Mouse (Mus musculus) ZHBTc4 (cell line): ENCODE data around the gene 2410002F23Rik.

Source experiments
- DNase-seq: peaks from one replicate; pipeline ENCODE4 v3.0.0-alpha.2; 2011; ENCODE audit warnings: low read depth, low spot score

Gene 2410002F23Rik

DNA sequence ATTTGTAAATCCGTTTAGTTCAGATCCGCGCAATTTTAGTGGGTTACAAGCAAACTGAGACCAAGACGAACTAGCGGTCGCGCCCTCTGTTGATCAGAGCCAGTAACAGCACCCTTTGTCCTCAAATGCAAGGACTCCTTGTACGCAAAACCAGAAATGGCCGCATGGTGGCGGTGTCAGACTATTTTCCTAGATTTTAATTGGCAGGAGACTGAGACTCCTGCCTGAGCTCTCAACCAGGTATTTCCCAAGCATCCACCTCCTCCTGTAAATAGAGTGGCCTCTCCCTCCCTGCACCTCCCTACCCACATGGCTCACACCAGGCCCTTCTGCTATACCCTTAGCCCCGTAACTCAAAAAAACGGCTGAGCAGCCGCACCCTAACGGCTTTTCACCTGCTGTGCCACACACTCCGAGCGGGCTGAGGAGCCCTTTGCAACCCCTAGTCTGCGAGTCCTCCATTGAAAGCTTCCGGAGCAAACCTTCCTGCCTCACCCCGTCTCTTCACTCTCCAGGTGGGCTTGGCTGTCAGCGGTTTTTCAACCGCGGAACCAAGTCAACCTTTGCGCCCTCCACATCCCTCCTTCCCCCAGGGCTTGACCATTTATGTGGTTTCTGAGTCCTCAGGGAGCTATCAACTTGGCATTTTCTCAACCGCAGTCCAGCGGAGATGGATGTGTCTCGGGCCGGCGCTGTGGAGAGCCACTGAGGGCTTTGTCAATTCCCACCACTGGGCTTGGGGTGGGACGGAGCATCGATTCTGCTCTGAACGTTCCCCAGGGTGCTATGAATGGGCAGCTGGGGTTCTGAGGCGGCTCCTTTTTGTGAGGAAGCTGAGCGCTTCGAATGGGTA is 16.5 kb downstream of the 2410002F23Rik start:
- peak; percentile 96 for DNase-seq

DNA sequence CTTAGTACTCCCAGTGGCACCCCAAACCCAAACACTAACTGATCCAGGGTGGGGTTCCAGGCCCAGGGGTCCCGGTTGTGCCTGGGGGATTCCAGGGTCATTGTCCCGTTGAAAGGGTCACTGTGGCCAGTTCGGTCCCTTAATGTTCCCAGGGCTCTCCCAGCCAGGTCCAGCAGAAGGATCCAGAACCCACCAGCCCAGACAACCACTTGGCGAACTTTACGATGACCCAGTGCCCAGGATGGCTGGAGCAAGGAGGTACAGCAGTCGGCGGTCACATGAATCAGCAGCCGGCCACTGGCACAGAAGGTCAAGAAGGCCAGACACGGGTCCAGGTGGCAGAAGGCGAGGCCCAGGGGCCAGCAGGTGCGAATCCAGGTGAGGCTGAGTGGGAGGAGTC is 21.6 kb downstream of the 2410002F23Rik start:
- DNase-seq, result no peak

DNA sequence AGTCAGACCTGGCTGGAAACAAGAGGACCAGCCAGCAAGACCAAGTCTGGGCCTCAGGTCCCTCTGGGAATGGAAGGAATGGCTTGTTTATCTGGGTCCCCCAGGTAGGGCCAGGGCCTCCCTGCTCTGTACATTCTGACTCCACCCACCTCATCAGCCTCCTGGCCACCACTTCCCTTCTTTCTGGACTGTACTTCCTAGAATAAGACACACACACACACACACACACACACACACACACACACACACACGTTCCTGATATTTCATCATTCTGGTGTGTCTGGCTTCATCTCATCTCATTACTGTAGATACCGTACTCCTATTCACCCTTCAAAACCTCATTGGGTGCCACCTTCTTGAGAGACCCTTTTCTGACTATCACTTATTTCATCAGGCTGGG is 22.9 kb downstream of the 2410002F23Rik start:
- DNase-seq, result no peak

DNA sequence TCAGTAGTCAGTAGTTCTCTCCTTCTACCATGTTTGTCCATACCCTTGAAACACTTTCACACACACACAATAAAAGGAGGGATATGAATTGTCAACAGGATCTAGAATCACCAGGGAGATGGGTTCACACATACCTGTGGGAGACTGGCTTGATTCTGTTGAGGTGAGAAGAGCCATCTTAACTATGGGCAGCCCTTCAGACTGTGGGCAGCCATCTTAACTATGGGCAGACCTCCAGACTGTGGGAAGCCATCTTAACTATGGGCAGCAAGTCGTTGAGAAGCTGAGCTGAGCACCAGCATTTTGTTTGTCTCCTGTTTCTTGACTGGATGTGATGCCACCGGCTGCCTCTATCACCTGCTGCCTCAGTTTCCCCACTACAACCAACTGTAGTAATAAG is 24.8 kb downstream of the 2410002F23Rik start:
- peak; percentile 78 for DNase-seq

DNA sequence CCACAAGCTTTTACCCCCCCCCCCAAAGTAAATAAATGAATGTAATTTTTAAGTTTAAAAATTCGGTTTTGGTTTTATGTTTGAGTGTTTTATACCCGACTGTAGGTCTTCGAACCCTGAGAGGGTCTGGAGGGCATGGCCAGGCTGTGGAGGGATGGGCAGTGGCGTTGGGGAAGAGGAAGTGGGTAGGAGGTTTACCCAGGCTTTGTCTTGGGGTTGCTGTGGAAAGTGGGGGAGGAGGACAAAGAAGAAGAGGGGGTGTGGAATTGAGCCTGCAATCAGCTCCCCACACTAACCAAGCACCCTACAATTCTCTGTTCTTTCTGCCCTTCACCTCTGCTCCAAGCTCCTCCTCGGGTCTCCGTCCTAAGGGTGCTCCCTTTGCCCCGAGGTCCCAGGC is 26.0 kb downstream of the 2410002F23Rik start:
- DNase-seq, result no peak

DNA sequence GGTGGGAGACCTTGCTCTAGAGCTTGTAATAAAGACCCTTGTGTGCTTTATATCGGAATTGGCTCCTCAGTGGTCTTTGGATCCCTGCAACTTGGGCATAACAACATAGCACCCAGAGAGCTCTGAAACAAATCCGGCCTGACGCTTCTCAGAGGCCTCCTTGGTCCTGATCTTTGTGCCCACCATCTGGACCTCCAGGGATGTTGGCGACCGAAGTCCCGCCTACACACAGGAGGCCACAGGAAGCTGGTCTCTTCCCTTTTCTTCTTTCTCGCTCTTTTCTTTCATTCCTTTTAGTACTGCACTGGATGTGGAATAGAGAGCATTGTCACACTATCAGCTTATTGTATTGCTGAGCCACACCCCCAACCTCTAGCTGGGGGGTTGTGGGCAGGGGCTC is 26.9 kb downstream of the 2410002F23Rik start:
- DNase-seq, result no peak

DNA sequence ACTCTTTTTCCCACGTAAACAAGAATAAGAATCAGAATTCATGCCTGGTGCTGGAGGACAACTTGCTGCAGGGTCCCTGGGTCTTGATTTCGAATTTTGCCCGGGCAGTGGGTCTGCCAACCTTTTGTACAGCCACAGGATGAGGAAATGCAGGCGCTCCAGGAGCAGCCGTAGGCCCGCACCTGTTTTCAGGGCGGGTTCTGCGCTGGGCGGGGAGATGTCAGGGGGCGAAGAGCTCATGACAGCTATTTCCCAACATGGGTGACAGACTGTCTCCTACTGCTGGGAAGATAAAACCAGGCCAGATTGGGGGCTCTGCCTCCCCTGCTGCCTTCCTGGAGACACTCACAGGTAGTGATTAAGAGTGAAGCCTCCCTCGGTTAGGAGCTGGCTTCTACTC is 27.6 kb downstream of the 2410002F23Rik start:
- DNase-seq, result peak; percentile 52

DNA sequence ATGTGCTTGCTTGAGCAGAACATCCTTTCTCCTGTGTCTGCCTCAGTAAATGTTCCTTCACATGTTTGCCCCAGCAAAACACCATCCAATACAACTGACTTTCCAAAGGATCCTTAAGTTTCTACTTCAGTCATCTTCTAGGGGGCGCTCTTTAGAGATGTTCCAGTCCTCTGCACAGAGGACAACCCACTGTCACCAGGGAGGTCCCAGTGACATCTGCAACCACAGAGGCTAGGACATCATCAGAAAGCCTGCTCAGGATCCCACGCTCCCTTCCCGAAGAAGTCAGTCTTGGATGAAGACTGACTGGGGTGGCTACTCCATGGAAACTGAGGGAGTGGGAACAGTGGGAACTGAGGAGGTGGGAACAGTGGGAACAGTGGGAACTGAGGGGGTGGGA is 29.0 kb downstream of the 2410002F23Rik start:
- peak; percentile 71 for DNase-seq

DNA sequence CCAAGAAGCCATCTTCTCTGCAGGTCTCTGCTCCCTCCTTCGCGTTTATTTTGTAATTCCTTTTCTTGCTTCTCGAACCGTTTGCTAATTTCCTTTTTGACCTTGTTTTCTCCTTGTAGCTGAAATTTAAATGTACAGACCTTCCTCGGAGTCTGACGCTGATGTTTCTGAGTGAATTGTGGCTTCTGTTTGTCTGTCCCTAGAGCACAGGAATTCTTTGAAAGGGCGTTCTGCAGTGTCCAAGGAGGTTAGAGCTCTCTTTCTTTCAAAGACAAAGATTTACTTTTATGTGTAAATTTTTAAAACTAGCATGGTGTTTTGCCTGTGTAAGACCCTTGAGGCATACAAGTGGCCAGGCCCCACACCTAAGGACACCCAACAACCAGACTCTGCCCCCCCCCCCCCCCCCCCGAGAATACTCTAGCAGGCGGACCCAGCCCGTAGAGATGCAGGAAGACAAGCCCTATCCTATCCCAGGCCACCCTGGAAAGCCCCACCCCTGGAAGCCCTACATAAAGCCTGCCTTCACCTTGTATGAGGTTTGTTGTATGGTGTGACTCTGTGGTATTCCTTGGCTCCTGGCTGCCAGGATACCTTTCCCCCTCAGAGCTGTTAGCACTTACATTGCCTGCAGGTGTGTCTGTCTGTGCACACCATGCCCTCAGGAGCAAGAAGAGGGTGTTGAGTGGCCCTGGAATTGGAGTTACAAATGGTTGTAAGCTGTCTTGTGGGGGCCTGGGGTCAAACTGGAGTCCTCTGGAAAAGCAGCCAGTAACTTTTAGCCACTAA is 30.1 kb downstream of the 2410002F23Rik start:
- DNase-seq, result peak; percentile 95

DNA sequence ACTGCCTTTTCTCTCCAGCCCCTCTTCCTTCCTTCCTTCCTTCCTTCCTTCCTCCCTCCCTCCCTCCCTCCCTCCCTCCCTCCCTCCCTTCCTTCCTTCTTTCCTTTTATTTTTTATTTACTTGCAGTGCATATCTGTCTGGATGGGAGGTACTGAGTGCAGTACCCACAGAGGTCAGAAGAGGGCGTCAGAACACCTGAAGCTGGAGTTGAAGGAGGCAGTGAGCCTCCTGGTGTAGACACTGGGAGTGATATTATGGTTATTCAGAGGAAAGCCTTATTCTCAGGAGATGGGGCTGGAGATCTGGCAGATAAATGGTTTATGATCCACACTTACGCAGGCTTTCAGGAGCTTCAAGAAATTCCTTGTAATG is 30.7 kb downstream of the 2410002F23Rik start:
- DNase-seq, result peak; percentile 88

DNA sequence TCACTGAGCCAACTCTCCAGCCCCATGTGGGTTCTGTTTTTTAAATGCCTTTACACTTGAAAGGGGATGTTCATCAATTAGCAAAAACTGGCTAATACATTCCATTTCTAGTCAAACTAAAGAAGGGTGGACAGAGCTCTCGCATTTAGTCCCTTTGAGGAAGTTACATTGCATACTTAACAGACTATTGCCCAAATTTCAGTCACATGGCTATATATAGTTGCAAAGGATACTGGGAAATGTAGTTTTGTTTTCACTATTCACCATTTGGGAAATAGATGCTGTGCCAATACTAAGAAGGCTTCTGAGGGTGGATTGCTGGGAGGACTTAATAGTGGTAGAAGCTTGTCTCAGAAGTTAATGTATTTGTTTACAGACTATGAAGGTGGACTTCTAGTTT is 34.4 kb downstream of the 2410002F23Rik start:
- DNase-seq, result no peak

DNA sequence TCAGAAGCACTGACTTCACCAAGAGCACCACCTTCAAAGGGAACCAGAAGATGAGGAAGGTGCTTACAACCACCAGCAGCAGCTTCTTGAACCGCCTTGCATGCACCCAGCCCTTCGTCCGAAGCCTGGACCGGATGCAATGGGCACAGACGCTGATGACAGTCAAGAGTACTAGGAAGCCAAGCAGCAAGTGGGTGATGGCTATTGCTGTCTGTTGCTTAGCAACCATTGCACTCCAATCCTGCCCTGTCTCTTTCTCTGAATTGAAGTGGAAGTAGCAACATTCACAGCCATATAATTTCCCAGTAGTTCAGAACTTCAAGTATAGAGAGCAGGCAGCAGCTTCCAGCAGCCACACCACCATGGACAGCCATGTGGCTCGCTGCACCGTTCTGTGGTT is 35.1 kb downstream of the 2410002F23Rik start:
- DNase-seq, result no peak

DNA sequence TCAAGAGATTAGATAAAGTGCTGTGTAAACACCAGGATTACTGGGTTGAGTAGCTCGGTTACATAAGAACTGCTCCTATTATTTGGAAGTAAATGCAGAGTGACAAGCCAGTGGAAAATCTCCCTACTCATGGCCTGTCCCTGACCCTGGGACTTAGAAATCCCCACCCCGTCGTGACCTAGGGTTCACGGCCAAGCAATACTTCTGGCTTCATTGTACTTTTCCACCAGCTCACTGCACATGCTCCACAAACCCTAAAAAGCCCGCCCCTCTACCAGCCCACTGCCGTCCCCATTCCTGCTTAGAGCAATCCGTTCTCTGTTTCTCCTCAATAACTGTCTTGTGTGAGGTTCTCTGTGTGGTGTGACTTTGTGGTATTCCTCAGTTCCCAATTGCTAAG is 41.2 kb downstream of the 2410002F23Rik start:
- DNase-seq, result no peak

DNA sequence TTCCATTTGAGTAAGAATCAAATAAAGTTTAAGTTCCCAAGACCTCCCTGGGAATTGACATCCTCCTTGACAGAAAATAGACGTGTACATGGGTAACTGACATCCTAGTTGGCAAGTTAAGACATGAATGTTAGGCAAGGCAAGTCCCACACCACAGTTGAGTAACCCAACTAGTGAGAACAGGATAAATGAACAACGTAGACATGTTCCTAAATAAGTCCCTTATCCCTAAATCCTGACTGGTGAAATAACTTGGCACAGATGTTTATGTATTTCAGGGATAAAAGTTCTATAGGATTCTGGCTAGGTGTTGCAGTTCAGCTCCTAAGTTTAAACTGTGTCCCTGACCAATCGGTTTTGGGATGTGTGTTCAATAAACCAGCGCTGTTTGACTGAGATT is 44.5 kb downstream of the 2410002F23Rik start:
- no peak for DNase-seq

DNA sequence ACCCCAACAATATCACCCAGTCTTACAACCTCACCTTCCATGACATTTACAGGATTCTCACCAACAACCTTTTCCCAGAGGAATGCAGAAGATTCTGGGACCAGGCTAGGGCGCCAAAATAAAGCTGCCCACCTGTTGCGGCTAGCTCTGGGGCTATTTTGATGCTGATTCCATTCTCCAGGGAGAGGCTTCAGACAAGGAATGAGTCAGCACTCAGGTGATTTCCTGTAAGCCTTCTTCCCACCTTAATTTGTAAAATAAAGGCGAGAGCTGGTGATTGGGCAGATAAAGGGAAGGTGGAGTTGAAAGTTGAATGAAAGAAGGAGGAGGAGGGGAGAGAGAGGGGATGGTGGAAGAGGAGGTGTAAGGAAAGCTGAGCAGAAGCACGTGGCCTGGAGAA is 44.9 kb downstream of the 2410002F23Rik start:
- DNase-seq, result peak; percentile 81

DNA sequence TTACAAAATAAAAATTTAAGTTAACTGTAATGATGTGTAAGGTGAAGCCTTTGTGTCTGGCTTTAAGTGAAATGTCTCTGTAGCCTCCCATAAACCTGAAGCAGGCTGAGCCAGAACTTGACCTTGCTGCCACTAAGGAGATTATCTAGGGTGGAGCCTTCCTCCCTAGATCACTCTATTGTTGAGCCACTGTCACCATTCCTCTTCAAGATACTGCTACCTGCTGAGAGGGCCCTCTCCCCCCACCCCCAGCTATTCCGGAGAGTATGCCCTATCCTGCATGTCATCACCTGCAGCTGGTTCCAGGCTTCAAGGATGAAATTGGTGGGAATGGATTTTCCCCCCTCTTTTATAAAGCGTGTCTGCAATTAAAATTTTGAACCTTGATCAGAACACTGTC is 51.0 kb downstream of the 2410002F23Rik start:
- peak; percentile 81 for DNase-seq
